Mouse (Mus musculus) heart, embryonic 16.5 days (tissue): ENCODE data around the gene F12. TPM values are rescaled to one million over a fixed set of nuclear protein-coding genes. Genes with fewer than 3 reads are reported as not detected.

Source experiments
- ATAC-seq: fragments of 200-750 bp; cut with Nextera tagmentation; replicated peaks from 2 replicates; pipeline ENCODE4 v1.8.0; 2017; ENCODE audit warnings: moderate number of reproducible peaks; ENCODE audit not compliant: insufficient read depth, low FRiP score; ENCODE audit errors: extremely low read depth
- H3K27ac ChIP-seq: fragments of 300-500 bp; sonication (generic); 2 replicates; pipeline ENCODE4 v1.5.1; 2014; ENCODE audit warnings: mild to moderate bottlenecking, low read length, control low read depth, moderate library complexity
- H3K27me3 ChIP-seq: fragments of 300-500 bp; sonication (generic); 2 replicates; pipeline ENCODE4 v1.6.1; 2014; ENCODE audit warnings: low read length, mixed read lengths; ENCODE audit not compliant: control insufficient read depth, insufficient read depth
- H3K36me3 ChIP-seq: fragments of 300-500 bp; sonication (generic); 2 replicates; pipeline ENCODE4 v1.6.1; 2014; ENCODE audit not compliant: control insufficient read depth, insufficient read depth
- H3K4me1 ChIP-seq: fragments of 300-500 bp; sonication (generic); 2 replicates; pipeline ENCODE4 v1.6.1; 2014; ENCODE audit warnings: low read length, mixed read lengths; ENCODE audit not compliant: control insufficient read depth, insufficient read depth
- H3K4me2 ChIP-seq: fragments of 300-500 bp; sonication (generic); 2 replicates; pipeline ENCODE4 v1.6.1; 2014; ENCODE audit warnings: low read depth, mild to moderate bottlenecking, control low read depth, low read length
- H3K4me3 ChIP-seq: fragments of 300-500 bp; sonication (generic); 2 replicates; pipeline ENCODE4 v1.5.1; 2014; ENCODE audit warnings: mild to moderate bottlenecking, control low read depth, low read length
- H3K9ac ChIP-seq: fragments of 300-500 bp; sonication (generic); 2 replicates; pipeline ENCODE4 v1.6.1; 2014; ENCODE audit warnings: low read length, control low read depth
- H3K9me3 ChIP-seq: fragments of 300-500 bp; sonication (generic); replicated peaks from 2 replicates; pipeline ENCODE4 v1.6.1; 2016; ENCODE audit warnings: low read length; ENCODE audit not compliant: control insufficient read depth
- WGBS: fragments of 180-500 bp; shearing (Covaris S2); extraction: QIAGEN DNeasy Blood & Tissue Kit; methylation state at CpG from one replicate; pipeline ENCODE4 v1.1.7; 2014; 5-methylcytosine and 5-hydroxymethylcytosine counted together
- polyA plus RNA-seq: library from polyadenylated mRNA; unstranded; fragments of >200 nt; fragmentation: Nextera tagmentation; extraction: Ambion mirVana; gene quantifications from 2 replicates; pipeline ENCODE4 v1.2.1, GENCODE M21; 2015

The F12 gene
- polyA plus RNA-seq, 1 experiment from 2014 or later: 0.25 TPM

- Histone ChIP-seq H3K9me3 (no peaks in the 10 kb centered on the region), H3K4me2 (peak overlapping the region; percentile 55), H3K9ac (no peak overlapping the region), H3K36me3 (no peaks in the 10 kb centered on the region), H3K4me3 (peak overlapping the region; percentile 21), H3K4me1 (peaks cover 7% of the 10 kb centered on the region; the same call in 1 of the 2 replicates), H3K27me3 (peaks cover 56% of the 10 kb centered on the region), H3K27ac (no peak overlapping the region)
- ATAC-seq: peak; percentile 67
- 9% methylated on average over 35 of the region's 35 CpGs for WGBS
These were observed 5.4 kb downstream of the F12 start for GRCm38 (mm10) chr13:55420933-55421800.

- Histone ChIP-seq H3K4me3 (no peak overlapping the region; the same call in 1 of the 2 replicates), H3K4me2 (peak overlapping the region; percentile 55), H3K27ac (no peak overlapping the region), H3K4me1 (peaks cover 7% of the 10 kb centered on the region; the same call in 1 of the 2 replicates), H3K9ac (no peak overlapping the region), H3K9me3 (no peaks in the 10 kb centered on the region), H3K36me3 (no peaks in the 10 kb centered on the region), H3K27me3 (peaks cover 56% of the 10 kb centered on the region)
- 21% methylated on average over 51 of the region's 51 CpGs for WGBS
- no peak for ATAC-seq
These were observed 6.3 kb downstream of the F12 start for GRCm38 (mm10) chr13:55420018-55420932.

GRCm38 (mm10) chr13:55419142-55419541, 7.5 kb downstream of the F12 start:
- Histone ChIP-seq H3K9me3 (no peaks in the 10 kb centered on the region), H3K36me3 (no peaks in the 10 kb centered on the region), H3K9ac (no peak overlapping the region), H3K4me3 (no peak overlapping the region), H3K27me3 (peaks cover 66% of the 10 kb centered on the region), H3K27ac (no peak overlapping the region), H3K4me2 (no peak overlapping the region), H3K4me1 (peaks cover 11% of the 10 kb centered on the region; the same call in 1 of the 2 replicates)
- WGBS: 72% methylated on average over 5 of the region's 5 CpGs
- ATAC-seq: no peak

GRCm38 (mm10) chr13:55418004-55418403, 8.6 kb downstream of the F12 start:
- 11% methylated on average over 12 of the region's 12 CpGs for WGBS
- Histone ChIP-seq H3K27ac (no peak overlapping the region), H3K4me3 (no peak overlapping the region), H3K9me3 (no peaks in the 10 kb centered on the region), H3K27me3 (peaks cover 76% of the 10 kb centered on the region), H3K4me2 (no peak overlapping the region), H3K9ac (no peak overlapping the region), H3K36me3 (no peaks in the 10 kb centered on the region), H3K4me1 (peaks cover 11% of the 10 kb centered on the region; the same call in 1 of the 2 replicates)
- ATAC-seq: peak; percentile 71

GRCm38 (mm10) chr13:55414743-55415380, 11.7 kb downstream of the F12 start, which contains the start of gene Pfn3:
Gene Pfn3, minus strand, starts transcription at chr13:55415232.
- H3K27ac ChIP-seq: no peak within 1 kb of the TSS
- no peaks in the 10 kb centered on the region for H3K9me3 ChIP-seq
- WGBS: 8% methylated on average over 41 of the region's 41 CpGs
- peak within 1 kb of the TSS; percentile 52; the same call in 1 of the 2 replicates for H3K9ac ChIP-seq
- H3K4me3 ChIP-seq: peak within 1 kb of the TSS; percentile 34
- H3K36me3 ChIP-seq: no peaks in the 10 kb centered on the region
- no peak; the same call in 1 of the 2 replicates for ATAC-seq
- peak within 1 kb of the TSS; percentile 48 for H3K4me2 ChIP-seq
- H3K4me1 ChIP-seq: peaks cover 5% of the 10 kb centered on the region; the same call in 1 of the 2 replicates
- H3K27me3 ChIP-seq: peaks cover 58% of the 10 kb centered on the region

GRCm38 (mm10) chr13:55413333-55413732, 13.3 kb downstream of the F12 start:
- Histone ChIP-seq H3K4me2 (no peak overlapping the region), H3K4me1 (peaks cover 5% of the 10 kb centered on the region; the same call in 1 of the 2 replicates), H3K36me3 (no peaks in the 10 kb centered on the region), H3K27ac (no peak overlapping the region), H3K4me3 (no peak overlapping the region), H3K9ac (no peak overlapping the region), H3K9me3 (no peaks in the 10 kb centered on the region), H3K27me3 (peaks cover 54% of the 10 kb centered on the region)
- ATAC-seq: no peak
- 70% methylated on average over 12 of the region's 12 CpGs for WGBS

GRCm38 (mm10) chr13:55412643-55413307, 13.8 kb downstream of the F12 start:
- no peaks in the 10 kb centered on the region for H3K36me3 ChIP-seq
- peaks cover 57% of the 10 kb centered on the region for H3K27me3 ChIP-seq
- H3K27ac ChIP-seq: no peak overlapping the region
- H3K9me3 ChIP-seq: no peaks in the 10 kb centered on the region
- H3K9ac ChIP-seq: no peak overlapping the region
- no peak overlapping the region for H3K4me3 ChIP-seq
- ATAC-seq: no peak
- 80% methylated on average over 13 of the region's 13 CpGs for WGBS
- peaks cover 5% of the 10 kb centered on the region; the same call in 1 of the 2 replicates for H3K4me1 ChIP-seq
- H3K4me2 ChIP-seq: no peak overlapping the region

GRCm38 (mm10) chr13:55411826-55412225, 14.8 kb downstream of the F12 start:
- Histone ChIP-seq H3K9ac (no peak overlapping the region), H3K36me3 (no peaks in the 10 kb centered on the region), H3K4me3 (no peak overlapping the region), H3K4me1 (peaks cover 5% of the 10 kb centered on the region; the same call in 1 of the 2 replicates), H3K9me3 (no peaks in the 10 kb centered on the region), H3K27me3 (peaks cover 57% of the 10 kb centered on the region), H3K27ac (no peak overlapping the region), H3K4me2 (no peak overlapping the region)
- WGBS: 66% methylated on average over 7 of the region's 7 CpGs
- no peak for ATAC-seq
